Mouse (Mus musculus): ENCODE measurements around the gene Sgsm2.

The Sgsm2 gene

DNA sequence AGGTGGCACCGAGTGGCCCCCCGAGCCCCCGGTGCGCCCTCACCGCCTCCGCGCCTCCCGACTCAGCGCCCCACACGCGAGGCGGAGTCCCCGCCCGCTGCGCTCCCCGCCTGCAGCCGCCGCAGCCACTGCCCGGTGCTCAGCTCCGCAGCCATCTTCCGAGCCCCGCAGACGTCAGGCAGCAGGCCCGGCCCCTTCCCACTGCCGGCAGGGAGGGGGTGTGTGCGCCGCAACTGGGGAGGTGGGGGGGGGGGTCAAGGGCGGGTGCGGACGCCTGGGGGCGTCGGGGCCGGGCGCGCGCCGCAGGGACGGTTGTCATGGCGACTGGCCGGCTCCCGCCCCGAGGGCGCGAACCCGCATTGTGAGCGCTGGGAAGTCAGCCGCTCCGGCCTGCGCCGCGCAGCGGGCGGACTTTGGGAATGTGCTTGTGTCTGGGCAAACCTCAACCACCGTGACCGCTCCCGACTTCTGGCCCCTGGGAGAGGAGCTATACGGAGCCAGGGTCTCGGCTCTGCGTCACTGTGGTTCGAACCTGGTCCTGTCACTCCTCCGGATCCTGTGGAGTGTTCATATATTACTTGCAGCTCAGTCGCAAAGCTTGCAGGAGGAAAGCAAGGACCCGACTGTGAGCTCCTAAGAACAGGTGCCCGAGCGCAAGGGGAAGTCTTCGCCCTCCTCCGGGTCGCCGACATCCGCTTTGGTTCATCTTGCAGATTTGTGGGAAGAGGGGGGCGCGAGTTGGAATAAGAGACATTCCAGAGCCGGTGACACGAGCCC is at the start of gene Sgsm2:
Gene Sgsm2 (minus strand): TSS at position 160 of the 777 bp plus-strand sequence.
- peak; percentile 45 to 81 for DNase-seq (ENCODE audit: low spot score in 2 of 2)

DNA sequence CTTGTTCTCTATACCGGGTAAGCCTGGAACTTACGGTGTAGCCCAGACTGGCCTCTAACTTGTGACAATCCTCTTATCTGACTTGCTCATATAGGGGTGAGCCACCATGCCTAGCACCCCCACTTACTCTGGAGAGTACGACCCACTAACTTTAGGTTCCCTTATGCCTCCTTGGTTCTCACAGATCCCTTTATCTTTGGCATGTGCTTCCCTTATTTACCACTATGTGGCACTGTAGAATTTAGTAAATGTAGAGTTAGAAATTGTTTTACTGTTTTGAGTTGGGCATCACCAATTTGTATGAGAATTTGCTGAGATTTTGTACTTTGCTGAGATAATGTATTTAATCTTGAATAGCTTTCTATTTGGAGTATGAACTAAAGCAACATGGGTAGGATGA is 49.5 kb upstream of the Sgsm2 start:
- DNase-seq (ENCODE audit: low spot score in 2 of 2): no peak

- no peak for DNase-seq (ENCODE audit: low spot score in 2 of 2)
Observed at GRCm38 (mm10) chr11:74930391-74930790, 33.5 kb upstream of the Sgsm2 start.

GRCm38 (mm10) chr11:74929111-74929510 is 32.3 kb upstream of the Sgsm2 start:
- DNase-seq (ENCODE audit: low spot score in 2 of 2): no peak

GRCm38 (mm10) chr11:74927236-74927725 is 30.4 kb upstream of the Sgsm2 start:
- DNase-seq (ENCODE audit: low spot score in 2 of 2): no peak

GRCm38 (mm10) chr11:74926388-74927005 is 29.6 kb upstream of the Sgsm2 start:
- peak; percentile 59 to 71 for DNase-seq (ENCODE audit: low spot score in 2 of 2)

DNA sequence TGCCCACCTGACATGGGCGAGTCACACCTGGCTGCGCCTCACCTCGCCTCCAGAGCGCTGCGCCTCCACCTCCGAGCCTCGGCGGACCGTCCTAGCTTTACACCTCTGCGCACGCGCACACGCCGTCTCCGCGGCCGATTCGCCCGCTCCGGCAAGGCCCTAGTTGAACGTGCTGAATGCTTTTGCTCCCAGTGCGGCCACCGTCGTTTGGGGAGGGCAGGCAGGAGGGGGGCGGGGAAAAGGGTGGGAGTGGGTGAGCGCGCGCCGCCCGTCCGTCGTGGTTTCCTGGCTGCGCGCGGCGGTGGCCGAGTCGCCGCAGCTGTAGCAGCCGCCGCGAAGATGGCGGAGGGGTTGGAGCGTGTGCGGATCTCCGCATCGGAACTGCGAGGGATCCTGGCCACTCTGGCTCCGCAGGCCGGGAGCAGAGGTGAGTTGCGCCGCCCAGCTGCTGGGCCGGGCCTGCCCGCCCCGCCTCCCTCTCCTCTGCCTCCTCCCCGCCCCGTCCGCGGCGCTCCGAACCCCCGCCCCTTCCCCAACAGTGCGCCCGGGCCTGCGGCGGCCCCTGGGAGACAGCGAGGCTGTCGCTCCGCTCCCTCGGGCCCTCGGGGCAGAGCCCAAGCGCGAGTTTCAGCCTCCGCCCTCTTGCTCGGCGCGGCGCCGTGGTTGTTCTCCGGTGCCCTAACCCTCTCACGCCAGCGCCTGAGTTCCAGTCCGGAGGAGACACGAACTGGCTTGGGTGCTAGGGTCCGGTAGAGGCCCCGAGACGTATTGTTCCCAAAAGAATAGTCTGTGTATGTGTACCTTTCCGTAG is 28.9 kb upstream of the Sgsm2 start, which contains the start of the genes Smg6 and Srr:
Gene Smg6 (plus strand): TSS at position 247 of the 811 bp plus-strand sequence.
Gene Srr (minus strand): TSS at position 372 of the 811 bp plus-strand sequence.
- DNase-seq (ENCODE audit: low spot score in 2 of 2): peak; percentile 94 to 98

GRCm38 (mm10) chr11:74924149-74924548 is 27.3 kb upstream of the Sgsm2 start:
- peak; percentile 51 to 71 for DNase-seq (ENCODE audit: low spot score in 2 of 2)

GRCm38 (mm10) chr11:74919249-74919648 is 22.4 kb upstream of the Sgsm2 start:
- no peak for DNase-seq (ENCODE audit: low spot score in 2 of 2)

- DNase-seq (ENCODE audit: low spot score in 2 of 2): no peak
Observed at GRCm38 (mm10) chr11:74912492-74912891, 15.6 kb upstream of the Sgsm2 start.

DNA sequence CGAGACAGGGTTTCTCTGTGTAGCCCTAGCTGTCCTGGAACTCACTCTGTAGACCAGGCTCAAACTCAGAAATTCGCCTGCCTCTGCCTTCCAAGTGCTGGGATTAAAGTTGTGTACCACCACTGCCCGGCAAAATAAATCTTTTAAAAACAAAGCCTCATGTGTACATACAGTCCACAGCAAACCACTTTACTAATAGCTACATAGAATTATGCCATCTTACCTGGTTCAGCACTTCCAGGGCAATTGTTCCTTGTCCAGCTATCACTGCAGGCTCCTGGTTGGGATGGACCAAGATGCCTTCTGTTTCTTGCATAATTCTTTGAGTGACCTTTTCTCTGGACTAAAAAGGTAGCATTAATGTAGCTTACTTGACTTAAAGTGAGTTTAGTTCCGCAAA is 13.1 kb upstream of the Sgsm2 start:
- DNase-seq (ENCODE audit: low spot score in 2 of 2): no peak

GRCm38 (mm10) chr11:74908618-74909399 is 11.9 kb upstream of the Sgsm2 start:
- DNase-seq (ENCODE audit: low spot score in 2 of 2): no peak

DNA sequence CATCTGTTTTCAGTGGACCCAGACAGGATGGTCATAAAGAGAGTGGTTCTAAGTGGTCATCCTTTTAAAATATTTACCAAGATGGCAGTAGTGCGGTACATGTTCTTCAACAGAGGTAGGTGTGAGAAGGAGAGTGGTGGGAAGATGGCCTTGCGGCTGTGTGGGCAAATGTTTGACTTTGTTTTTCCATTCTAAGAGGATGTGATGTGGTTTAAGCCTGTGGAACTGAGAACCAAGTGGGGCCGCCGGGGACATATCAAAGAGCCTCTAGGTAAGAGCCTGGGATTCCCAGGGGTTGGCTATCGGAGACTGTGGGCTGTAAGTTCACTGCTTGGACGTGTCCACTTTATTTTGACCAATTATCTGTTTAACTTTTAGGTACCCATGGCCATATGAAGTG is 11.0 kb upstream of the Sgsm2 start:
- DNase-seq (ENCODE audit: low spot score in 2 of 2): no peak

GRCm38 (mm10) chr11:74902416-74902815 is 5.6 kb upstream of the Sgsm2 start:
- no peak for DNase-seq (ENCODE audit: low spot score in 2 of 2)

GRCm38 (mm10) chr11:74901555-74901954 is 4.7 kb upstream of the Sgsm2 start:
- no peak for DNase-seq (ENCODE audit: low spot score in 2 of 2)

DNA sequence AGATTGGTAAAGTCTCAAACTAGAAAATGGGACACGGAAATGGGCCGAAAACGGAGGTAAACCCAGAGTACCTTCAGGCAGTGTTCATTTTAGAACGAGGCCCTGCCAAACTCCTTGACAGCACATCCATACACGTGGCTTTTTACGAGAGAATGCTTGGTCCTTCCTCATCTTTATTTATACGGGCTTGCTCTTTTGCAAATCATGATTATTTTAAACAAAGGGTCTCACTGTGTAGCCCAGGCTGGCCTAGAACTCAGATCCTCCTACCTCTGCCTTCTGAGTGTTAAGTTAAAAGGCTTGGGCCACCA is 1.6 kb upstream of the Sgsm2 start:
- no peak for DNase-seq (ENCODE audit: low spot score in 2 of 2)

- peak; percentile 86 to 92 for DNase-seq (ENCODE audit: low spot score in 2 of 2)
Observed at GRCm38 (mm10) chr11:74897678-74898516, 1.0 kb upstream of the Sgsm2 start, which contains the start of gene Tsr1. Gene Tsr1, plus strand, starts transcription at chr11:74898071.

DNA sequence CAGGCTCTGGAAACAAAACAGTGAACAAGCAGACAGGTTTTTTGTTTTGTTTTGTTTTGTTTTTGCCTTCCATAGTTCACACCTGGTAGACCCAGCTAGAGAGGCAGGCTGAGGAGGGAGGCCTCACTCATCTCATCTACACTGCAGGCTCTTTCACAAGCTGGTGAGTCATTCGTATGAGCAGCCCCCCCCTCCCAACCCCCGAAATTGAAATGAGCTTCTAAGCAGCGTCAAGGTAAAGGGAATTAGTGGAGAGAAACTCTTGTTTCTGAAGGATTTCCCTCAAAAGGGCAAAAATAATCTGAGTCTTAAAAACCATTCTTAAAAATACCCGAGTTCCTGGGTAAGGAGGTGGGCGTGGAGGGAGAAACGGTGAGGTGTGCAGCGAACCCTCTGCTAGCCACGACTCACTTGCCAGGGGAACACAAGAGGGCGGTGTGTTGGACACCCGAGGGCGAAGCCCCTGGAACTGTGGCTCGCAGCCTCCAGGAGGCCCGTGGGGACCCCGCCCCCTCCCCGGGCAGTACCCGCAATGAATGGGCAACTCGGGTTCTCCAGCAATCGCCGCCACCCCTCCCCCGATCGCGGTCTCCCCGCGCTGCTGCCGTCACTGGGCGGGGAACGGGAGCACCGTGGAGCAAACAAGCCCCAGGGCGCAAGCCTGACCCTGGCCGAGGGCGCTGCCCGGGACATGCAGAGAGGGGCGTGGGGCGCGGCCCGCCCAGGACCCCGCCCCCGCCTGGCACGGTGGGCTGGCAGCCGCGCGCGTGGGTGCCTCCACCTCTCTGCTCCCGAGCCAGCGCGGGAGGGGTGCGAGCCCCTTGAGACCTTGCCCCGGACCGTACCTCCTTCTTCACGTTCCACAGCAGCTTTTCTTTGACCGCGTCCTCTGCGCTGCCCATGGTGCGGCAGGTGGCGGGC is 620 bp downstream of the Sgsm2 start:
- peak; percentile 59 to 80 for DNase-seq (ENCODE audit: low spot score in 2 of 2)

DNA sequence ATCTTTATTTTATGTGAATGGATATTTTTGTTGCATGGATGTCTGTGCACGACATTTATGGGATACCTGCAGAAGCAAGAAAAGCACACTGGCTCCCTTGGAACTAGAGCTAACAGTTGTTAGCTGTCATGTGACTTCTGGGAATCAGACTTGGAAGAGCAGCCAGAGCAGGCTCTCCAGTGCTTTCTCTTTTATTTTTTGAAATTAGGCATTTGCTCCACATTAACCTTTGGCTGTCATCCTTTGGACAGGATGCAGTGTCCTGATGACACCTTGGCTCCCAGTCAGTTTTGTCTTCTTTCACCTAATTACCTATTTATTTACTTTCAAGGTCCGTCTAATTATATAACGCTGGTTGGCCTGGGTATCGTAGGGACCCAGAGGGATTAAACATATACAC is 2.2 kb downstream of the Sgsm2 start:
- DNase-seq (ENCODE audit: low spot score in 2 of 2): no peak

All from spleen, postnatal 4 days (tissue).